Mouse (Mus musculus): ENCODE data around the gene Actl7a. TPM values are rescaled to one million over a fixed set of nuclear protein-coding genes. Genes with fewer than 3 reads are reported as not detected.

The Actl7a gene
- polyA plus RNA-seq, 1 experiment from 2014 or later: not detected

GRCm38 (mm10) chr4:56723237-56723636 is 20.0 kb upstream of the Actl7a start:
- Histone ChIP-seq H3K4me1 (no peaks in the 10 kb centered on the region), H3K27me3 (replicated peaks; ENCODE audit: low read depth, poor library complexity, severe bottlenecking) (no peaks in the 10 kb centered on the region), H3K36me3 (replicated peaks) (no peaks in the 10 kb centered on the region), H3K4me3 (no peak overlapping the region), H3K9me3 (no peaks in the 10 kb centered on the region), H3K27ac (replicated peaks) (no peak overlapping the region)
- 91% methylated on average over 6 of the region's 6 CpGs for WGBS
- no peak for DNase-seq (ENCODE audit: low spot score)

GRCm38 (mm10) chr4:56725839-56726238 is 17.4 kb upstream of the Actl7a start:
- no peaks in the 10 kb centered on the region for H3K36me3 ChIP-seq (replicated peaks)
- no peaks in the 10 kb centered on the region for H3K4me1 ChIP-seq
- no peak overlapping the region for H3K27ac ChIP-seq (replicated peaks)
- peak; percentile 41 for DNase-seq (ENCODE audit: low spot score)
- no peaks in the 10 kb centered on the region for H3K27me3 ChIP-seq (replicated peaks; ENCODE audit: low read depth, poor library complexity, severe bottlenecking)
- H3K4me3 ChIP-seq: no peak overlapping the region
- no peaks in the 10 kb centered on the region for H3K9me3 ChIP-seq
- 57% methylated on average over 8 of the region's 8 CpGs for WGBS

- Histone ChIP-seq H3K27ac (replicated peaks) (no peak within 1 kb of the TSS), H3K27me3 (replicated peaks; ENCODE audit: low read depth, poor library complexity, severe bottlenecking) (no peaks in the 10 kb centered on the region), H3K9me3 (no peaks in the 10 kb centered on the region), H3K4me1 (no peaks in the 10 kb centered on the region), H3K36me3 (replicated peaks) (peaks cover 18% of the 10 kb centered on the region), H3K4me3 (no peak within 1 kb of the TSS)
- 92% methylated on average over 18 of the region's 18 CpGs for WGBS
- no peak for DNase-seq (ENCODE audit: low spot score)
Observed at GRCm38 (mm10) chr4:56740020-56740485, 3.2 kb upstream of the Actl7a start, which contains the start of gene Gm26657. TSS of gene Gm26657 (plus strand) at chr4:56740070.

- Histone ChIP-seq H3K4me3 (no peak overlapping the region), H3K27ac (replicated peaks) (no peak overlapping the region), H3K27me3 (replicated peaks; ENCODE audit: low read depth, poor library complexity, severe bottlenecking) (no peaks in the 10 kb centered on the region), H3K36me3 (replicated peaks) (peaks cover 23% of the 10 kb centered on the region), H3K4me1 (no peaks in the 10 kb centered on the region), H3K9me3 (no peaks in the 10 kb centered on the region)
- no peak for DNase-seq (ENCODE audit: low spot score)
- 96% methylated on average over 20 of the region's 20 CpGs for WGBS
Observed at GRCm38 (mm10) chr4:56740611-56741010, 2.6 kb upstream of the Actl7a start.

GRCm38 (mm10) chr4:56741041-56741493 is 2.1 kb upstream of the Actl7a start, which contains the start of gene Actl7b:
TSS of gene Actl7b (minus strand) at chr4:56741443.
- Histone ChIP-seq H3K27ac (replicated peaks) (no peak within 1 kb of the TSS), H3K9me3 (no peaks in the 10 kb centered on the region), H3K4me3 (no peak within 1 kb of the TSS), H3K36me3 (replicated peaks) (peaks cover 28% of the 10 kb centered on the region), H3K4me1 (no peaks in the 10 kb centered on the region), H3K27me3 (replicated peaks; ENCODE audit: low read depth, poor library complexity, severe bottlenecking) (no peaks in the 10 kb centered on the region)
- no peak for DNase-seq (ENCODE audit: low spot score)
- 93% methylated on average over 13 of the region's 13 CpGs for WGBS

- Histone ChIP-seq H3K27ac (replicated peaks) (no peak overlapping the region), H3K27me3 (replicated peaks; ENCODE audit: low read depth, poor library complexity, severe bottlenecking) (no peaks in the 10 kb centered on the region), H3K4me3 (no peak overlapping the region), H3K9me3 (no peaks in the 10 kb centered on the region), H3K36me3 (replicated peaks) (peaks cover 44% of the 10 kb centered on the region), H3K4me1 (no peaks in the 10 kb centered on the region)
- no peak for DNase-seq (ENCODE audit: low spot score)
- WGBS: 84% methylated on average over 4 of the region's 4 CpGs
Observed at GRCm38 (mm10) chr4:56742698-56743097, 515 bp upstream of the Actl7a start.

- no peak for DNase-seq (ENCODE audit: low spot score)
- no peaks in the 10 kb centered on the region for H3K9me3 ChIP-seq
- H3K27ac ChIP-seq (replicated peaks): no peak overlapping the region
- H3K4me3 ChIP-seq: no peak overlapping the region
- H3K27me3 ChIP-seq (replicated peaks; ENCODE audit: low read depth, poor library complexity, severe bottlenecking): no peaks in the 10 kb centered on the region
- H3K4me1 ChIP-seq: no peaks in the 10 kb centered on the region
- H3K36me3 ChIP-seq (replicated peaks): peaks cover 80% of the 10 kb centered on the region
- 94% methylated on average over 2 of the region's 2 CpGs for WGBS
Observed at GRCm38 (mm10) chr4:56746345-56746744, 3.1 kb downstream of the Actl7a start.

- 94% methylated on average over 9 of the region's 9 CpGs for WGBS
- no peak overlapping the region for H3K4me3 ChIP-seq
- H3K9me3 ChIP-seq: no peaks in the 10 kb centered on the region
- no peaks in the 10 kb centered on the region for H3K27me3 ChIP-seq (replicated peaks; ENCODE audit: low read depth, poor library complexity, severe bottlenecking)
- no peaks in the 10 kb centered on the region for H3K4me1 ChIP-seq
- no peak overlapping the region for H3K27ac ChIP-seq (replicated peaks)
- no peak for DNase-seq (ENCODE audit: low spot score)
- H3K36me3 ChIP-seq (replicated peaks): peaks cover 90% of the 10 kb centered on the region
Observed at GRCm38 (mm10) chr4:56747456-56747855, 4.2 kb downstream of the Actl7a start.

- Histone ChIP-seq H3K27me3 (replicated peaks; ENCODE audit: low read depth, poor library complexity, severe bottlenecking) (no peaks in the 10 kb centered on the region), H3K9me3 (no peaks in the 10 kb centered on the region), H3K27ac (replicated peaks) (no peak overlapping the region), H3K4me3 (no peak overlapping the region), H3K36me3 (replicated peaks) (peaks cover 99% of the 10 kb centered on the region), H3K4me1 (no peaks in the 10 kb centered on the region)
- no peak for DNase-seq (ENCODE audit: low spot score)
- 90% methylated on average over 5 of the region's 5 CpGs for WGBS
Observed at GRCm38 (mm10) chr4:56756021-56756420, 12.8 kb downstream of the Actl7a start.

GRCm38 (mm10) chr4:56756966-56757600 is 13.9 kb downstream of the Actl7a start:
- WGBS: 95% methylated on average over 10 of the region's 10 CpGs
- Histone ChIP-seq H3K27me3 (replicated peaks; ENCODE audit: low read depth, poor library complexity, severe bottlenecking) (no peaks in the 10 kb centered on the region), H3K4me3 (no peak overlapping the region), H3K9me3 (no peaks in the 10 kb centered on the region), H3K4me1 (no peaks in the 10 kb centered on the region), H3K27ac (replicated peaks) (no peak overlapping the region), H3K36me3 (replicated peaks) (peaks cover 99% of the 10 kb centered on the region)
- DNase-seq (ENCODE audit: low spot score): no peak

GRCm38 (mm10) chr4:56757693-56758092 is 14.5 kb downstream of the Actl7a start:
- Histone ChIP-seq H3K27me3 (replicated peaks; ENCODE audit: low read depth, poor library complexity, severe bottlenecking) (no peaks in the 10 kb centered on the region), H3K9me3 (no peaks in the 10 kb centered on the region), H3K27ac (replicated peaks) (no peak overlapping the region), H3K4me3 (no peak overlapping the region), H3K36me3 (replicated peaks) (peaks cover 100% of the 10 kb centered on the region), H3K4me1 (no peaks in the 10 kb centered on the region)
- 93% methylated on average over 1 of the region's 1 CpGs for WGBS
- DNase-seq (ENCODE audit: low spot score): no peak

- no peak for DNase-seq (ENCODE audit: low spot score)
- 79% methylated on average over 5 of the region's 5 CpGs for WGBS
- peaks cover 100% of the 10 kb centered on the region for H3K36me3 ChIP-seq (replicated peaks)
Observed at GRCm38 (mm10) chr4:56767861-56768284, 24.7 kb downstream of the Actl7a start.

GRCm38 (mm10) chr4:56768913-56769312 is 25.7 kb downstream of the Actl7a start:
- H3K4me3 ChIP-seq: no peak overlapping the region
- peaks cover 100% of the 10 kb centered on the region for H3K36me3 ChIP-seq (replicated peaks)
- no peak overlapping the region for H3K27ac ChIP-seq (replicated peaks)
- DNase-seq (ENCODE audit: low spot score): no peak
- H3K9me3 ChIP-seq: no peaks in the 10 kb centered on the region
- 93% methylated on average over 7 of the region's 7 CpGs for WGBS
- H3K27me3 ChIP-seq (replicated peaks; ENCODE audit: low read depth, poor library complexity, severe bottlenecking): no peaks in the 10 kb centered on the region
- no peaks in the 10 kb centered on the region for H3K4me1 ChIP-seq

More at GRCm38 (mm10) chr4:56767861-56768284, 24.7 kb downstream of the Actl7a start:
- no peaks in the 10 kb centered on the region for H3K27me3 ChIP-seq (replicated peaks; ENCODE audit: low read depth, poor library complexity, severe bottlenecking)
- H3K9me3 ChIP-seq: no peaks in the 10 kb centered on the region
- no peak overlapping the region for H3K4me3 ChIP-seq
- no peaks in the 10 kb centered on the region for H3K4me1 ChIP-seq
- H3K27ac ChIP-seq (replicated peaks): no peak overlapping the region

Measured in embryonic facial prominence, embryonic 10.5 days (tissue).